Mouse (Mus musculus) lung, postnatal 0 days (tissue): ENCODE results near the gene Hip1r. TPM values are rescaled to one million over a fixed set of nuclear protein-coding genes. Genes with fewer than 3 reads are reported as not detected.

Source experiments
- ATAC-seq: fragments of 200-750 bp; cut with Nextera tagmentation; 2 replicates; pipeline ENCODE4 v1.8.0; 2017; ENCODE audit warnings: moderate library complexity
- DNase-seq: peaks from one replicate; pipeline ENCODE4 v3.0.0-alpha.2; 2016; ENCODE audit warnings: low spot score
- H3K27ac ChIP-seq: fragments of 300-500 bp; sonication (generic); 2 replicates; pipeline ENCODE4 v1.5.1; 2014; ENCODE audit warnings: antibody characterized with exemption, mild to moderate bottlenecking, low read length, mixed read lengths
- H3K27me3 ChIP-seq: fragments of 300-500 bp; sonication (generic); replicated peaks from 2 replicates; pipeline ENCODE4 v1.6.1; 2014; ENCODE audit warnings: low read length, mixed read lengths; ENCODE audit not compliant: insufficient read depth
- H3K36me3 ChIP-seq: fragments of 300-500 bp; sonication (generic); 2 replicates; pipeline ENCODE4 v1.6.1; 2014; ENCODE audit warnings: low read length, mixed read lengths; ENCODE audit not compliant: insufficient read depth
- H3K4me1 ChIP-seq: fragments of 300-500 bp; sonication (generic); 2 replicates; pipeline ENCODE4 v1.6.1; 2014; ENCODE audit warnings: antibody characterized with exemption, low read depth, low read length, mixed read lengths; ENCODE audit not compliant: insufficient read depth
- H3K4me2 ChIP-seq: fragments of 300-500 bp; sonication (generic); replicated peaks from 2 replicates; pipeline ENCODE4 v1.6.1; 2014; ENCODE audit warnings: low read depth, mild to moderate bottlenecking, low read length, moderate library complexity, mixed read lengths
- H3K4me3 ChIP-seq: fragments of 300-500 bp; sonication (generic); 2 replicates; pipeline ENCODE4 v1.5.1; 2014; ENCODE audit warnings: low read depth, low read length
- H3K9ac ChIP-seq: fragments of 300-500 bp; sonication (generic); replicated peaks from 2 replicates; pipeline ENCODE4 v1.6.1; 2014; ENCODE audit warnings: low read depth, mild to moderate bottlenecking
- H3K9me3 ChIP-seq: fragments of 300-500 bp; sonication (generic); 2 replicates; pipeline ENCODE4 v1.6.1; 2016; ENCODE audit warnings: low read length, mixed read lengths
- CTCF ChIP-seq: IDR thresholded peaks from 2 replicates; pipeline ENCODE4 v1.5.1; 2016; ENCODE audit warnings: antibody characterized with exemption, mild to moderate bottlenecking
- EP300 ChIP-seq: IDR thresholded peaks from 2 replicates; pipeline ENCODE4 v1.6.1; 2016; ENCODE audit warnings: antibody characterized with exemption, mild to moderate bottlenecking, control low read depth
- WGBS: fragments of 180-500 bp; shearing (Covaris S2); extraction: QIAGEN DNeasy Blood & Tissue Kit; methylation state at CpG from one replicate; pipeline ENCODE4 v1.1.7; 2014; 5-methylcytosine and 5-hydroxymethylcytosine counted together
- polyA plus RNA-seq: library from polyadenylated mRNA; unstranded; fragments of >200 nt; fragmentation: Nextera tagmentation; extraction: Ambion mirVana; gene quantifications from 2 replicates; pipeline ENCODE4 v1.2.1, GENCODE M21; 2015

Hip1r gene
- polyA plus RNA-seq, 1 experiment from 2014 or later: 20.0 TPM

DNA sequence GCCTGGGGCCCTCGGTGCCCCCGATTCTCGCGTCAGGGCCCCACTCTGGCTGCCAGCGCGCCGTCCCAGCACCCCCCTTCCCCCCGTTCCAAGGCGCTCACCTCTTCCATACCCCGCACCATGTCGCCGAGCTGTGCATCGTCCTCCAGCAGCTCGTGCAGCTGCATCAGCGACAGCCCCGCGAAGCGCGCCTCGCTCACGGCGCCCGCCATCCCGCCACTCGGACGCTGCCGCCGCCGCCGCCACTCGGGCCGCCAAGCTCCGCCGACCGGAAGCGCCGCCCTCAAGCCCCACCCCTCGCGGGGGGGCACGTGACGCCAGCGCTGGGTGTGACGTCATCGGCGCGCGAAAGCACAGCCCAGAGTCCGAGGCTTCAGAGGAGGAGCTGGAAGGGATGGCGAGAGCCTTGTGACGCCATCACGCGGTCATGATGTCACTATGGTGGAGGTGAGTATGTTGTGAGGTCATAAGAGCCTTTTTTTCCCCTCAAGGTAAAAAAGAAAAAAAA, 58.6 kb downstream of the Hip1r start, which contains the start of gene Vps37b:
Gene Vps37b (minus strand): TSS at position 270 of the 508 bp plus-strand sequence.
- Histone ChIP-seq H3K9me3 (no peaks in the 10 kb centered on the region), H3K27me3 (no peaks in the 10 kb centered on the region), H3K27ac (peak within 1 kb of the TSS; percentile 95), H3K9ac (peak within 1 kb of the TSS; percentile 87), H3K4me2 (peak within 1 kb of the TSS; percentile 81), H3K36me3 (no peaks in the 10 kb centered on the region), H3K4me1 (peaks cover 9% of the 10 kb centered on the region; the same call in 1 of the 2 replicates), H3K4me3 (peak within 1 kb of the TSS; percentile 92)
- ATAC-seq: peak; percentile 89
- 1% methylated on average over 52 of the region's 52 CpGs for WGBS
- DNase-seq: peak; percentile 93
- 0 out of 2 replicates have a peak, but pooled peaks have one; percentile 36 for TF ChIP-seq EP300
- no peak for TF ChIP-seq CTCF

DNA sequence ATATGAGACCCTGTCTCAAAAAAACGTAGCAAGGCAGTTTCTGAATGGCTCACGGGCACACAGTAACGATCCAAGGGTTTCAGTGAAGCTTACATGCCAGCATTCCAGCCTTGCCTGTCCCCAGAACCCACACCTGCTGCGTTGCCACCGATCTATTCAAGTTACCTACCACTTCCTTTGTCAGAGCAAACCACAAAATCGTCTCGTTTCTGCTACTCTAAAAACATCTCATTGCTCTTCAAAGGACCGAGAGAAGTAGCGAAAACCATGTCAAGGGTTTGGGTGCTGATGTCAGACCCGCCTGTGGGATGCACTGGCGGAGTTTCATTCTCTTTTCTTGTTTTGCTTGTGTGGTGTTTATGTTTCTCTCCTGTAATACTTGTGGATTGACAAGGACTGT, 61.0 kb downstream of the Hip1r start:
- WGBS: 63% methylated on average over 11 of the region's 11 CpGs
- no peak for ATAC-seq

DNA sequence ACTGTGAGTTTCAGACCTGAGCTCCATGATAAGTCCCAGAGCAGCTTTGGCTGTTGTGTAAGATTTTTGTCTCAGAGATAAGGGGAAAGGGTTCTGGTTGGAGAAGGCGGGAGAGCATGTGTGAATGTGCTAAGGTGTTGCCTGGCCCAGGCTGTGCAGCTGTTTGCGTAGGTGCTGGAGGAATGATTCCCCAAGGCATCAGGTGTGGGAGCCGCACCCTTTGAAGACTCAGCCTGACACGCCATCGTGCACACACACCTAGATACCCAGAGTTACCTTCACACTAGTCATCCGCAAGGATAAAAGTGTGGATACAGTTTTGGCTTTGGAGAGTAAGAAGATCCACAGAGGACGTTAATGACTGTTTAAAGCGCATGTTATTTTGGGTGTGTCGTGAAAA, 62.0 kb downstream of the Hip1r start:
- ATAC-seq (no peak), DNase-seq (no peak)
- H3K9ac ChIP-seq: no peak overlapping the region
- no peaks in the 10 kb centered on the region; the same call in 1 of the 2 replicates for H3K4me1 ChIP-seq
- no peak overlapping the region for H3K27ac ChIP-seq
- no peaks in the 10 kb centered on the region for H3K36me3 ChIP-seq
- H3K4me2 ChIP-seq: no peak overlapping the region
- WGBS: 71% methylated on average over 9 of the region's 9 CpGs
- H3K9me3 ChIP-seq: no peaks in the 10 kb centered on the region
- TF ChIP-seq CTCF (no peak), EP300 (no peak)
- no peak overlapping the region for H3K4me3 ChIP-seq
- H3K27me3 ChIP-seq: no peaks in the 10 kb centered on the region

More for the DNA sequence above, 61.0 kb downstream of the Hip1r start:
- Histone ChIP-seq H3K4me1 (peaks cover 4% of the 10 kb centered on the region; the same call in 1 of the 2 replicates), H3K9me3 (no peaks in the 10 kb centered on the region), H3K36me3 (no peaks in the 10 kb centered on the region), H3K27ac (no peak overlapping the region), H3K4me3 (no peak overlapping the region), H3K27me3 (no peaks in the 10 kb centered on the region), H3K4me2 (no peak overlapping the region), H3K9ac (no peak overlapping the region)
- TF ChIP-seq CTCF: no peak
- TF ChIP-seq EP300: no peak
- no peak for DNase-seq

DNA sequence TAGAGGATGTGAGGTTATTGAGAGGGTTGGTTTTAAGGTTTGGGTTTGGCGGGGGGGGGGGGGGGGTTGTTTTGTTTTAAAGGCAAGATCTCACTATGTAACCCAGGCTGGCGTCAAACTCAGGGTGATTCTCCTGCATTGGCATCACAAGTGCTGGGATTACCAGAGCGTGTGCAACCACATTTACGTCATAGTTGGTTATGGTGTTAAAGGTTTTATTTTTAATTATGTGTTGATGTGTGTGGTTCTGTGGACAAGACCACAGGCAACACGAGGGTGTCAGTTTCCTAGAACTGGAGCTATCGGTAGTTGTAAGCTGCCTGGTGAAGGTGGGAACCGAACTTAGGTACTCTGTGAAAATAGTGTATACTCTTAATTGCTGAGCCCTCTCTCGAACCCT, 62.4 kb downstream of the Hip1r start:
- H3K4me1 ChIP-seq: no peaks in the 10 kb centered on the region; the same call in 1 of the 2 replicates
- no peak for DNase-seq

DNA sequence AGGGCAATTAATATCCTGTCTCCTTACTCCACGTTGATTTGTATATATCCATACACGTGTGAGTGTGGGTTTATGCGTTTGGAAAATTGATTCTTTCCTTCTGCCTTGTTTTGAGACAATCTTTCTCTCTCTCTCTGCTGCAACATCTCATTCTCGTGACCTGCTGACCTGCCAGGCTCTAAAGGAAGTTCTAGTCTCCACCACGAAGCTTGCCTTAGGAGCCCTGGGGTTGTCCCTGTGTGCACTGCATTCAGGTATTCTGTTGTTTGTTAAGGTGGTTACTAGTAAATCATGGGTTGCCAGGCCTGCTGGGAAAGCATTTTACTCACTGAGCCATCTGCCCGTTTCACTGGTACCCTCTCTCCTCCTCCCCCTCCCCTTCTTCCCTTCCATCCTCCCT, 62.9 kb downstream of the Hip1r start:
- Histone ChIP-seq H3K27ac (no peak overlapping the region), H3K4me1 (no peaks in the 10 kb centered on the region; the same call in 1 of the 2 replicates), H3K4me3 (no peak overlapping the region), H3K36me3 (no peaks in the 10 kb centered on the region), H3K27me3 (no peaks in the 10 kb centered on the region), H3K9me3 (no peaks in the 10 kb centered on the region), H3K9ac (no peak overlapping the region), H3K4me2 (no peak overlapping the region)
- 37% methylated on average over 6 of the region's 6 CpGs for WGBS
- ATAC-seq: no peak
- no peak for TF ChIP-seq CTCF
- no peak for TF ChIP-seq EP300
- DNase-seq: no peak

More for the DNA sequence above, 62.4 kb downstream of the Hip1r start:
- no peak overlapping the region for H3K4me2 ChIP-seq
- no peaks in the 10 kb centered on the region for H3K9me3 ChIP-seq
- H3K27me3 ChIP-seq: no peaks in the 10 kb centered on the region
- H3K9ac ChIP-seq: no peak overlapping the region
- H3K36me3 ChIP-seq: no peaks in the 10 kb centered on the region
- WGBS: 72% methylated on average over 7 of the region's 8 CpGs
- no peak for ATAC-seq
- H3K4me3 ChIP-seq: no peak overlapping the region
- no peak overlapping the region for H3K27ac ChIP-seq
- TF ChIP-seq EP300 (no peak), CTCF (no peak)

DNA sequence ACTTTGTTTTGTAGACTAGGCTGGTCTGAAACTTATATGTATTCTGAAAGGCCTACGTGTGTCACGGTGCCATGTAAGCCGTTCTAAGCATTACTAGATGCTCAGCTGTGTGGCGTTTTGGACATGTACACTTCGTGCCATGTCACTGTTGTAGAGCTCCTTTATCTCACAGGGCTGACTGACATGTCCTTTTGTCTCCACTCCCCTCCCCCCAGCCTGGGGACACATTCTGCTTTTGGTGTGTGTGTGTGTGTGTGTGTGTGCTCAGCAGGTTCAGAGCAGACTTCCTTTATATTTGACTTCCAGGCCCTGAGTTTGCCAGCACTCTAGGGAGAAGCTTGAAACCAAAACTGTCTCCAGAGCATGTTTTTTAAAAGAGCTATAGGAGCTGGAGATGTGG, 63.4 kb downstream of the Hip1r start:
- WGBS: 62% methylated on average over 5 of the region's 5 CpGs
- Histone ChIP-seq H3K27ac (no peak overlapping the region), H3K4me2 (no peak overlapping the region), H3K4me1 (no peaks in the 10 kb centered on the region), H3K36me3 (no peaks in the 10 kb centered on the region), H3K27me3 (no peaks in the 10 kb centered on the region), H3K4me3 (no peak overlapping the region), H3K9ac (no peak overlapping the region), H3K9me3 (no peaks in the 10 kb centered on the region)
- TF ChIP-seq CTCF (no peak), EP300 (no peak)
- ATAC-seq (no peak), DNase-seq (no peak)
